Mouse (Mus musculus) cerebellum, adult 8-10 months (tissue): ENCODE results near the gene Gna11.
A peak's percentile ranks its signal among the peaks of the same experiment; 100 is the strongest.

Experiments
- DNase-seq: peaks from one replicate; pipeline ENCODE4 v3.0.0; 2022

Gna11 gene

DNA sequence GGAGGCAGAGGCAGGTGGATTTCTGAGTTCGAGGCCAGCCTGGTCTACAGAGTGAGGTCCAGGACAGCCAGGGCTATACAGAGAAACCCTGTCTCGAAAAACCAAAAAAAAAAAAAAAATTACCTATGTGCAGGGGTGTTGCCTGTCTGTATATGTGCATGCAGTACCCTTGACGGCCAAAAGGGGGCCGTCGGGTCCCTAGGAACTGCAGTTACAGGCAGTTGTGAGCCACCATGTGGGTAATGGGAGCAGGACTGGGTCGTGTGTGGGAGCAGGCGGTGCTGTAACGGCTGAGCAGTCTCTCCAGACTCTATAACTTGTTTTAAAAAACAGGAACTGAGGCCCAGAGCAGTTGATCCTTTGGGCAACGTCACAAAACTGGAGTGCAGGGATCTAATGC, 61.0 kb downstream of the Gna11 start:
- no peak for DNase-seq

DNA sequence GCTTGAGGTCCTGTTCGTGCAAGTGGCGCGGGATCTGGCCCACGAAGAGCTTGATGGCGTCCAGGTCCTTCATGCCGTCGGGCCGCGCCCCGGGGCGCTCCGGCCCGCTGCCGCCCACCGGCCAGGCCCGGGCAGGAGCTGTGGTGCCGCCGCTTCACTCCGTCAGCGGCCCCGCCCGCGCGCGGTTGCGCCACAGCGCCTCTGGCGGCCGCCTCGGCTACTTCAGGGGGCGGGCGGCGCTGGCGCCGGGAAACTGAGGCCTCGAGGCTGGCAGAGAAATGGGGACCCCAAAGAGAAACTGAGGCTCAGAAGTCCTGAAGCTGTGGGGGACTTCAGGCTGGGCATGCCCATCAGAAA, 62.5 kb downstream of the Gna11 start, which contains the start of gene Celf5:
Celf5 (minus strand) TSS at position 177 of the 357 bp plus-strand sequence.
- DNase-seq: peak; percentile 80

DNA sequence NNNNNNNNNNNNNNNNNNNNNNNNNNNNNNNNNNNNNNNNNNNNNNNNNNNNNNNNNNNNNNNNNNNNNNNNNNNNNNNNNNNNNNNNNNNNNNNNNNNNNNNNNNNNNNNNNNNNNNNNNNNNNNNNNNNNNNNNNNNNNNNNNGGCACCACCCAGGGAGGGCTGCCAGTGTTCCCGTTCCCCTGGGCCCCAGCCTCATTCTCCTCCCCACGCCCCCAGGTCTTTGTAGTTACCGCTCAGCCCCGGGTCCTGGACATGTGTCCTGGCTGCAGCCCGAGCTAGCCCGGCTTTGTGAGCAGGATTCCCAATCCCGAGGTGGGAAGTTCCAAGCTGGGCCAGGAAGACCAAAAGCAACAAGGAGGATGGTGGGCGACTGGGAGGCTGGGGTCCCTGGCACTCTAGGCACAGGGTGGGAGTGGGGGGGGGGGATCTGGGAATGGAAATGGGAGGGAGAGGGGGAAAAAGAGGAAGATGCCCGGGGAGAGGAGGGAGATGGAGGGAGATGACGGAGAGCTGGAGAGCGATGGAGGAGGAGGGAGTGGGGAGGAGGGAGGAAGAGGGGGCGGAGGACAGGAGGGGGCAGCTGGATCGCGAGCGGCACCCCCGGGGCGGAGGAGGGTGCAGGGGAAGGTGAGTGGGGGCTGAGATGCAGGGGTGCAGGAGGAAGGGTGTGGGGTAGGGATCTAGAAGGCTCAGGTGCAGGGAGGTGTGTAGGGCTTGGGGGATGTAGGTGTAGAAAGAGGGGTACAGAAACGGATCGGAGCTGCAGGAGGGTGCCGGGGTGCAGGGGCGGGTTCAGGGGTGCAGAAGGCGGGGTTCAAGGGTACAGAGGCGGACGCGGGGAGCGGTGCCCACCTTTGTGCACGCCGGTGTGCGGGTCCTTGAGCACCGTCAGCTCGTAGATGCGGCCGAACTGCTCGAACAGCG, 63.1 kb downstream of the Gna11 start:
- no peak for DNase-seq
